Mouse (Mus musculus) hindbrain, embryonic 15.5 days (tissue): ENCODE results near the gene Crmp1. TPM values are rescaled to one million over a fixed set of nuclear protein-coding genes. Genes with fewer than 3 reads are reported as not detected.

ENCODE experiments used
- ATAC-seq: fragments of 200-750 bp; cut with Nextera tagmentation; 2 replicates; pipeline ENCODE4 v1.8.0; 2017; ENCODE audit warnings: low read depth, moderate number of reproducible peaks, moderate TSS enrichment; ENCODE audit not compliant: low FRiP score
- H3K27ac ChIP-seq: fragments of 300-500 bp; sonication (generic); replicated peaks from 2 replicates; pipeline ENCODE4 v1.5.1; 2015; ENCODE audit warnings: mild to moderate bottlenecking, inconsistent platforms
- H3K27me3 ChIP-seq: fragments of 300-500 bp; sonication (generic); 2 replicates; pipeline ENCODE4 v1.6.1; 2015; ENCODE audit warnings: control low read depth, inconsistent platforms
- H3K36me3 ChIP-seq: fragments of 300-500 bp; sonication (generic); 2 replicates; pipeline ENCODE4 v1.6.1; 2015; ENCODE audit warnings: control low read depth, inconsistent platforms
- H3K4me1 ChIP-seq: fragments of 300-500 bp; sonication (generic); replicated peaks from 2 replicates; pipeline ENCODE4 v1.6.1; 2015; ENCODE audit warnings: control low read depth, inconsistent platforms
- H3K4me2 ChIP-seq: fragments of 300-500 bp; sonication (generic); 2 replicates; pipeline ENCODE4 v1.6.1; 2015; ENCODE audit warnings: moderate library complexity, mild to moderate bottlenecking, inconsistent platforms
- H3K4me3 ChIP-seq: fragments of 300-500 bp; sonication (generic); 2 replicates; pipeline ENCODE4 v1.5.1; 2015; ENCODE audit warnings: mild to moderate bottlenecking, inconsistent platforms
- H3K9ac ChIP-seq: fragments of 300-500 bp; sonication (generic); 2 replicates; pipeline ENCODE4 v1.6.1; 2015; ENCODE audit warnings: inconsistent platforms
- H3K9me3 ChIP-seq: fragments of 300-500 bp; sonication (generic); 2 replicates; pipeline ENCODE4 v1.6.1; 2016; ENCODE audit warnings: control low read depth, inconsistent platforms
- WGBS: fragments of 180-500 bp; shearing (Covaris S2); methylation state at CpG from one replicate; pipeline ENCODE4 v1.1.7; 2015; 5-methylcytosine and 5-hydroxymethylcytosine counted together
- polyA plus RNA-seq: library from polyadenylated mRNA; unstranded; fragments of >200 nt; fragmentation: Nextera tagmentation; extraction: Ambion mirVana; gene quantifications from 2 replicates; pipeline ENCODE4 v1.2.1, GENCODE M21; 2015

The Crmp1 gene
- polyA plus RNA-seq, 1 experiment from 2014 or later: 959 TPM

- Histone ChIP-seq H3K9ac (no peak overlapping the region), H3K36me3 (no peaks in the 10 kb centered on the region), H3K27me3 (no peaks in the 10 kb centered on the region), H3K27ac (no peak overlapping the region), H3K4me1 (peaks cover 10% of the 10 kb centered on the region), H3K4me2 (no peak overlapping the region), H3K4me3 (no peak overlapping the region), H3K9me3 (no peaks in the 10 kb centered on the region)
- 73% methylated on average over 7 of the region's 7 CpGs for WGBS
- no peak for ATAC-seq
Measured at GRCm38 (mm10) chr5:37215276-37215675, 26.5 kb upstream of the Crmp1 start.

DNA sequence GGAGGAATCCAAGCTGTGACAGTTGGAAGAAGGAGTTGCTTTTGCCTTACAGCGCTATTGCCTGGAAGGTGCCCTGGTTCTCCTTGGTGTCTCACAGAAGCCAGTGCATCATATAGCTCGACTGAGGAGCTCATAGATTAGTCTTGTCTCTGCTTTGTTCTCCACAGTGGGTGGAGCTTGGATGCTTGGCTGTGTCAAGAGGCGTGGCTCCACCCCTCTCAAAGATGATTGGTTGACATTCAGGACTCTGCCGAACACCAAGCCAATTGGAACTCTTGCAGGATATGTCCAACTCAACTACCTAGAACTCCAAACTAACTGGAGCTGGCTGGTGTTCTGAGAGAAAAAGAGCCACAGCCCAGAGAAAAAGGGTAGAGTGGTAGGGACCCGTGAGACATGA lies 22.1 kb upstream of the Crmp1 start:
- no peak for ATAC-seq
- H3K27ac ChIP-seq: no peak overlapping the region
- 44% methylated on average over 5 of the region's 5 CpGs for WGBS

GRCm38 (mm10) chr5:37220575-37220974 lies 21.2 kb upstream of the Crmp1 start:
- Histone ChIP-seq H3K9me3 (no peaks in the 10 kb centered on the region), H3K4me2 (no peak overlapping the region), H3K4me3 (no peak overlapping the region), H3K27ac (no peak overlapping the region), H3K27me3 (no peaks in the 10 kb centered on the region), H3K4me1 (peaks cover 14% of the 10 kb centered on the region), H3K36me3 (no peaks in the 10 kb centered on the region), H3K9ac (no peak overlapping the region)
- 86% methylated on average over 5 of the region's 5 CpGs for whole genome bisulfite sequencing
- no peak; the same call in 1 of the 2 replicates for ATAC-seq

More for the DNA sequence above, 22.1 kb upstream of the Crmp1 start:
- Histone ChIP-seq H3K36me3 (no peaks in the 10 kb centered on the region), H3K4me2 (no peak overlapping the region), H3K4me3 (no peak overlapping the region), H3K4me1 (peaks cover 14% of the 10 kb centered on the region), H3K9me3 (no peaks in the 10 kb centered on the region), H3K27me3 (no peaks in the 10 kb centered on the region), H3K9ac (no peak overlapping the region)

DNA sequence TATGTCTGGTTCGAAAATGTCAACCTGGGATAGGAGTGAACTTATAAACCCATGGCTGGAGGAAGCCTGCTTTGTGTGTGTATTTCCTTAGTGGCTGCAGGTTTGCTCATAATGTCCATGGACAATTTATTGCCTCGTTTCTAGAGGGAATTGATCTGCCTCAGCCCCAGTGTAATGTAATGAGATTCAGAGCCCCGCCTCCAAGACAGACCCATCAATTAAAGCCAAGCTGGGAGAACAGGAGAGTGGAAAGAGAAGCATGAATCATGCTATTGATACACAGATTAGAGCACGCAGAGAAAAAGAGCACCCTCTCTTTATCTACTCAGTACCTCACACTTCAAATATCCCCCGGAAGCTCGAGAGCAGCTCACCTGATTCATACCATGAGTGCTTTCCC lies 20.2 kb upstream of the Crmp1 start:
- peaks cover 14% of the 10 kb centered on the region for H3K4me1 ChIP-seq
- WGBS: 35% methylated on average over 6 of the region's 6 CpGs
- no peaks in the 10 kb centered on the region for H3K36me3 ChIP-seq
- no peaks in the 10 kb centered on the region for H3K9me3 ChIP-seq
- H3K9ac ChIP-seq: no peak overlapping the region
- no peak overlapping the region for H3K4me2 ChIP-seq
- no peak overlapping the region for H3K27ac ChIP-seq
- 0 out of 2 replicates have a peak, but pooled peaks have one; percentile 38 for ATAC-seq
- H3K4me3 ChIP-seq: no peak overlapping the region
- no peaks in the 10 kb centered on the region for H3K27me3 ChIP-seq

GRCm38 (mm10) chr5:37222316-37222715 lies 19.4 kb upstream of the Crmp1 start:
- no peaks in the 10 kb centered on the region for H3K36me3 ChIP-seq

GRCm38 (mm10) chr5:37225708-37226107 lies 16.0 kb upstream of the Crmp1 start:
- no peak for ATAC-seq
- H3K27me3 ChIP-seq: no peaks in the 10 kb centered on the region
- no peak overlapping the region for H3K4me2 ChIP-seq
- H3K27ac ChIP-seq: no peak overlapping the region
- no peaks in the 10 kb centered on the region for H3K36me3 ChIP-seq
- no peaks in the 10 kb centered on the region for H3K9me3 ChIP-seq
- H3K9ac ChIP-seq: no peak overlapping the region
- WGBS: 78% methylated on average over 1 of the region's 1 CpGs
- peaks cover 14% of the 10 kb centered on the region for H3K4me1 ChIP-seq
- H3K4me3 ChIP-seq: no peak overlapping the region

More at GRCm38 (mm10) chr5:37222316-37222715, 19.4 kb upstream of the Crmp1 start:
- 0 out of 2 replicates have a peak overlapping the region, but pooled peaks have one; percentile 38 for H3K27ac ChIP-seq
- 39% methylated on average over 8 of the region's 8 CpGs for WGBS
- no peaks in the 10 kb centered on the region for H3K9me3 ChIP-seq
- H3K4me3 ChIP-seq: no peak overlapping the region
- H3K27me3 ChIP-seq: no peaks in the 10 kb centered on the region
- peaks cover 14% of the 10 kb centered on the region for H3K4me1 ChIP-seq
- no peak overlapping the region for H3K9ac ChIP-seq
- ATAC-seq: no peak
- H3K4me2 ChIP-seq: no peak overlapping the region

- ATAC-seq: no peak
- Histone ChIP-seq H3K27ac (no peak overlapping the region), H3K9me3 (no peaks in the 10 kb centered on the region), H3K27me3 (no peaks in the 10 kb centered on the region), H3K4me2 (no peak overlapping the region), H3K4me3 (no peak overlapping the region), H3K4me1 (no peaks in the 10 kb centered on the region), H3K9ac (no peak overlapping the region), H3K36me3 (no peaks in the 10 kb centered on the region)
- WGBS: 60% methylated on average over 6 of the region's 6 CpGs
Measured at GRCm38 (mm10) chr5:37227956-37228680, 13.6 kb upstream of the Crmp1 start.

DNA sequence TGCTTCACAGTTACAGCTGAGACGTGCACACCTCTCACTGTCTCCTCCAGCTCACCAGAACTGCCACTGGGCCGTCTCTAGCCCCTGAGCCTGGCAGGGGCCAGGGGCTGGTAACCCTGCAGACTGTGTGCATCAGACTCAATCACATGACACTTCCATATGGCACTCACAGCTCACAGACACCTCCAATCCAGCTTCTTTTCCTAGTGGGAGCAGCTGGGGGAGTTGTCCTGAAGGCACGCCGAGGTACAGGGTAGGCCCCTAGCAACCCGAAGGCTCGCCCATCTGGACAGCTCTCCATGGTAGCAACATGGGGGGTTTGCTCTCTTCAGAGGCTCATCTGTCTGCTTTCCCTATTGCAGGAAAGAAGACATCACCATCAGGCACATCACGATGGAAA lies 12.8 kb upstream of the Crmp1 start:
- Histone ChIP-seq H3K4me3 (no peak overlapping the region), H3K9me3 (no peaks in the 10 kb centered on the region), H3K36me3 (no peaks in the 10 kb centered on the region), H3K27ac (no peak overlapping the region), H3K4me1 (0 out of 2 replicates have a peak, but pooled peaks cover 3% of the 10 kb centered on the region), H3K4me2 (no peak overlapping the region), H3K27me3 (no peaks in the 10 kb centered on the region), H3K9ac (no peak overlapping the region)
- ATAC-seq: no peak
- WGBS: 39% methylated on average over 7 of the region's 7 CpGs

DNA sequence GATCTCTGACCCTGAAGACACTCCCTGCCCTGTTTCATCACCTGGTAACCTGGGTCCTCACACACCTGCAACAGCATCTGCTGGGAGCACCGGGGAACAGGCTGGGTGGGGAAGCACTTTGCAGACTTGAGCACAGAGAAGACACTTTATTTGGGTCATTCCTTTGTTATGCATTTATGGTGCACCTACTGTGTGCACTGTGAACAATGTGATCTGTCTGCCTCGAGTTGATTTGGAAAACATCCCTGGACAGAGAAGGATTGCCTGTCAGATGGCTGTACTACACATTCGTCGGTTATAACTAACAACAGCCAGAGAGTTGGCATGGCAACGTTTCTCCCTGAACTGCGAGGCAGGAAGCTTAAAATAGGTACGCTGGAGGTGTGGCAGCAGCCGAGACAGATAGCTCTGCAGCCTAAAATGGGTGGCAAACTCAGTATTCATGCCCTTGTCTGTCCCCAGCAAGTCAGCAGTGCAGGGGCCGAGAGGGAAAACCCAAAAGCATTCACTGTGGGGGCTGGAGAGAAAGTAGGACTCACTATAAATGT lies 8.7 kb upstream of the Crmp1 start:
- H3K27me3 ChIP-seq: no peaks in the 10 kb centered on the region
- no peaks in the 10 kb centered on the region for H3K9me3 ChIP-seq
- no peak for ATAC-seq
- H3K36me3 ChIP-seq: no peaks in the 10 kb centered on the region
- H3K4me1 ChIP-seq: 0 out of 2 replicates have a peak, but pooled peaks cover 3% of the 10 kb centered on the region
- H3K4me2 ChIP-seq: no peak overlapping the region
- H3K27ac ChIP-seq: no peak overlapping the region
- no peak overlapping the region for H3K9ac ChIP-seq
- no peak overlapping the region for H3K4me3 ChIP-seq
- 46% methylated on average over 9 of the region's 9 CpGs for WGBS

- WGBS: 49% methylated on average over 2 of the region's 2 CpGs
Measured at GRCm38 (mm10) chr5:37238654-37239053, 3.1 kb upstream of the Crmp1 start.

GRCm38 (mm10) chr5:37240550-37240949 lies 1.2 kb upstream of the Crmp1 start:
- no peak for ATAC-seq
- Histone ChIP-seq H3K36me3 (no peaks in the 10 kb centered on the region), H3K27me3 (no peaks in the 10 kb centered on the region), H3K4me1 (peaks cover 43% of the 10 kb centered on the region), H3K27ac (peak overlapping the region; percentile 97; the same call in 1 of the 2 replicates), H3K4me3 (no peak overlapping the region), H3K9me3 (no peaks in the 10 kb centered on the region), H3K4me2 (0 out of 2 replicates have a peak overlapping the region, but pooled peaks have one; percentile 83), H3K9ac (no peak overlapping the region)
- WGBS: 7% methylated on average over 5 of the region's 5 CpGs

More at GRCm38 (mm10) chr5:37238654-37239053, 3.1 kb upstream of the Crmp1 start:
- no peak for ATAC-seq
- H3K4me1 ChIP-seq: peaks cover 27% of the 10 kb centered on the region
- H3K9ac ChIP-seq: no peak overlapping the region
- H3K4me3 ChIP-seq: no peak overlapping the region
- no peak overlapping the region for H3K27ac ChIP-seq
- H3K36me3 ChIP-seq: no peaks in the 10 kb centered on the region
- no peaks in the 10 kb centered on the region for H3K9me3 ChIP-seq
- H3K27me3 ChIP-seq: no peaks in the 10 kb centered on the region
- no peak overlapping the region for H3K4me2 ChIP-seq

GRCm38 (mm10) chr5:37241224-37241623 lies 516 bp upstream of the Crmp1 start:
- H3K27me3 ChIP-seq: no peaks in the 10 kb centered on the region
- ATAC-seq: no peak
- 6% methylated on average over 9 of the region's 9 CpGs for WGBS

More at GRCm38 (mm10) chr5:37241224-37241623, 516 bp upstream of the Crmp1 start:
- peak overlapping the region; percentile 93 for H3K9ac ChIP-seq
- H3K4me1 ChIP-seq: peaks cover 43% of the 10 kb centered on the region
- peak overlapping the region; percentile 58 for H3K4me3 ChIP-seq
- peak overlapping the region; percentile 97 for H3K27ac ChIP-seq
- H3K9me3 ChIP-seq: no peaks in the 10 kb centered on the region
- peak overlapping the region; percentile 83 for H3K4me2 ChIP-seq
- H3K36me3 ChIP-seq: no peaks in the 10 kb centered on the region
